Mouse (Mus musculus) heart, embryonic 14.5 days (tissue): Measurements from ENCODE around the gene Paqr8. TPM values are rescaled to one million over a fixed set of nuclear protein-coding genes. Genes with fewer than 3 reads are reported as not detected.

Experiments used
- ATAC-seq: fragments of 200-750 bp; cut with Nextera tagmentation; 2 replicates; pipeline ENCODE4 v1.8.0; 2017; ENCODE audit warnings: low read depth, moderate TSS enrichment; ENCODE audit not compliant: insufficient number of reproducible peaks, insufficient read depth, low FRiP score
- H3K27ac ChIP-seq, 2 experiments: fragments of 200-500 bp in 1 of 2; fragments of 300-500 bp in 1 of 2; sonication (generic) in 1 of 2; replicated peaks in 1 of 2; 2 replicates each; pipeline ENCODE4 v1.5.1; 2012 to 2014; ENCODE audit warnings: low read depth in 2 of 2, low read length in 2 of 2, control low read depth in 1 of 2, mild to moderate bottlenecking in 1 of 2, mixed read lengths in 1 of 2; ENCODE audit not compliant: control insufficient read depth in 1 of 2, insufficient read depth in 1 of 2
- H3K27me3 ChIP-seq: fragments of 300-500 bp; sonication (generic); 2 replicates; pipeline ENCODE4 v1.6.1; 2014; ENCODE audit warnings: mild to moderate bottlenecking, low read length, control low read depth; ENCODE audit not compliant: control insufficient read depth, insufficient read depth
- H3K36me3 ChIP-seq: fragments of 300-500 bp; sonication (generic); 2 replicates; pipeline ENCODE4 v1.6.1; 2014; ENCODE audit warnings: mild to moderate bottlenecking, control low read depth, low read length, mixed read lengths; ENCODE audit not compliant: control insufficient read depth, insufficient read depth
- H3K4me1 ChIP-seq, 2 experiments: fragments of 200-500 bp in 1 of 2; fragments of 300-500 bp in 1 of 2; sonication (generic) in 1 of 2; 2 replicates each; pipeline ENCODE4 v1.6.1; 2012 to 2014; ENCODE audit warnings: low read length in 2 of 2, control low read depth in 1 of 2, mixed read lengths in 1 of 2; ENCODE audit not compliant: control insufficient read depth in 2 of 2, insufficient read depth in 2 of 2
- H3K4me2 ChIP-seq: fragments of 300-500 bp; sonication (generic); 2 replicates; pipeline ENCODE4 v1.6.1; 2014; ENCODE audit warnings: mild to moderate bottlenecking, low read length
- H3K4me3 ChIP-seq, 2 experiments: fragments of 200-500 bp in 1 of 2; fragments of 300-500 bp in 1 of 2; sonication (generic) in 1 of 2; 2 replicates each; pipeline ENCODE4 v1.5.1; 2012 to 2014; ENCODE audit warnings: low read length in 2 of 2, mild to moderate bottlenecking in 2 of 2, control low read depth in 1 of 2, low read depth in 1 of 2, moderate library complexity in 1 of 2; ENCODE audit not compliant: control insufficient read depth in 1 of 2, insufficient read depth in 1 of 2
- H3K9ac ChIP-seq: fragments of 300-500 bp; sonication (generic); 2 replicates; pipeline ENCODE4 v1.6.1; 2014; ENCODE audit warnings: mild to moderate bottlenecking, low read length
- H3K9me3 ChIP-seq: fragments of 300-500 bp; sonication (generic); 2 replicates; pipeline ENCODE4 v1.6.1; 2016; ENCODE audit warnings: low read length, control low read depth; ENCODE audit not compliant: control insufficient read depth
- WGBS: fragments of 180-500 bp; shearing (Covaris S2); extraction: QIAGEN DNeasy Blood & Tissue Kit; methylation state at CpG from one replicate; pipeline ENCODE4 v1.1.7; 2014; 5-methylcytosine and 5-hydroxymethylcytosine counted together
- polyA plus RNA-seq: library from polyadenylated mRNA; unstranded; fragments of >200 nt; fragmentation: Nextera tagmentation; extraction: Ambion mirVana; gene quantifications from 2 replicates; pipeline ENCODE4 v1.2.1, GENCODE M21; 2014

Gene Paqr8
- polyA plus RNA-seq, 1 experiment from 2014 or later = 3.8 TPM

- no peak overlapping the region for H3K9ac ChIP-seq
- no peak overlapping the region for H3K4me3 ChIP-seq
- no peaks in the 10 kb centered on the region for H3K9me3 ChIP-seq
- H3K4me1 ChIP-seq = no peaks in the 10 kb centered on the region
- no peak for ATAC-seq
- no peak overlapping the region for H3K27ac ChIP-seq
- no peak overlapping the region for H3K4me2 ChIP-seq
- H3K36me3 ChIP-seq = no peaks in the 10 kb centered on the region
- H3K27me3 ChIP-seq = no peaks in the 10 kb centered on the region
- WGBS = 53% methylated on average over 2 of the region's 2 CpGs
Measured at GRCm38 (mm10) chr1:20912115-20912514, 21.7 kb downstream of the Paqr8 start.

DNA sequence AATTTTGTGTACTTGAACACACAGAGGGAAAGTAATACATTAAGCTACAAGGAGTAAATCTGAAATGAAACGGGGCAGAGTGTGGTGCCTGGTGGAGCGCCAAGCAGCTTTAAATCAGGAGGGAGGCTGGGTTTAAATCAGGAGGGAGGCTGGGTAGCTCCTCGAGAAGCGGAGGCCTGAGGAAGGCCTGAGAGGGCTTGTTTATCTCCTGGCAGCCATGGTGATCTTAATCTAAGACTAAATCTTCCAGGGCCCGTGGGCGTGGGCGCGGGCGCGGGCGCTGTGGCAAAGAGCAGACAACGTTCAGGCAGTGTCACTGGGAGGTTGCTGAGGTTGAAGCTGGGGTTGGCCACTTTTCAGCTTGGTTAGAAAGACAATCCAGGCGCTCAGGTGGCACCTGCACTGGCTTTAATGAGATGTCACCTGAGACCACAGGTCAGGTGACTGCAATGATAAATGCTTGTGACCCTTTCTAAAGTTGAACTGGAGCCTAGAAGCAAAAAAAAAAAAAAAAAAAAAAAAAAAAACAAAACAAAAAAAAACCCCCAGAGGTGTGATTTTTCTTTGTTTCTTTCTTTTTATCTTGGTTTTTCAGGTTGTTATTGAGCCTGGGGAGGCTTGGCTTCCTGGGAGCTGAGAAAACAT lies 22.2 kb downstream of the Paqr8 start:
- ATAC-seq = no peak
- Histone ChIP-seq H3K4me3 (no peak overlapping the region), H3K36me3 (no peaks in the 10 kb centered on the region), H3K9ac (no peak overlapping the region), H3K27me3 (no peaks in the 10 kb centered on the region), H3K27ac (no peak overlapping the region), H3K9me3 (no peaks in the 10 kb centered on the region), H3K4me1 (no peaks in the 10 kb centered on the region; a peak in 1 of 4 replicates), H3K4me2 (no peak overlapping the region)
- WGBS = 55% methylated on average over 13 of the region's 13 CpGs

DNA sequence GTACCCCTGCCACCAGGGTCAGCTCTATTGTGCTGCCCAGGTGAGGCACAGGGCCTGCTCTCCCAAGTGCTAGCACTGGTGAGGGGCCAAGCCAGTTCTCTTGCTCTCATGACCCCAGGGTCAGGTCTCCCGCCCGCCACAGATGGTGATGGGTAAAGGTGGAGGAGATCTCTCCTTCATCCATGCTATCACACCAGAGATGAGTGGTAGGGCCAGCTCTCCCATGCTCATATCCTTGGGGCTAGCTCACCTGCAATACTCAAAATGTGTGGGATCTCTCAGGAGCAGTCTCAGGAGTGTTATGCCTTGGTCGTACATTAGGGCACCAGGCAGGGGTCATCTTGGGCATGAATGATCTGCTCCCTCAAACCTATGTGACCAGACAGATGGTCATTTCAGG lies 24.4 kb downstream of the Paqr8 start:
- Histone ChIP-seq H3K9me3 (no peaks in the 10 kb centered on the region), H3K27ac (no peak overlapping the region), H3K4me1 (no peaks in the 10 kb centered on the region; a peak in 1 of 4 replicates), H3K4me2 (no peak overlapping the region), H3K36me3 (no peaks in the 10 kb centered on the region), H3K9ac (no peak overlapping the region), H3K4me3 (no peak overlapping the region), H3K27me3 (no peaks in the 10 kb centered on the region)
- ATAC-seq = no peak
- whole genome bisulfite sequencing = 86% methylated on average over 3 of the region's 3 CpGs

GRCm38 (mm10) chr1:20915608-20916007 lies 25.2 kb downstream of the Paqr8 start:
- Histone ChIP-seq H3K9me3 (no peaks in the 10 kb centered on the region), H3K4me1 (no peaks in the 10 kb centered on the region; a peak in 1 of 4 replicates), H3K36me3 (no peaks in the 10 kb centered on the region), H3K27ac (no peak overlapping the region), H3K4me2 (no peak overlapping the region), H3K4me3 (no peak overlapping the region), H3K27me3 (no peaks in the 10 kb centered on the region), H3K9ac (no peak overlapping the region)
- ATAC-seq = no peak
- 78% methylated on average over 5 of the region's 5 CpGs for WGBS

GRCm38 (mm10) chr1:20917496-20918050 lies 27.2 kb downstream of the Paqr8 start:
- 73% methylated on average over 6 of the region's 6 CpGs for WGBS
- no peaks in the 10 kb centered on the region for H3K9me3 ChIP-seq
- no peaks in the 10 kb centered on the region for H3K27me3 ChIP-seq
- H3K4me1 ChIP-seq = no peaks in the 10 kb centered on the region; a peak in 1 of 4 replicates
- H3K27ac ChIP-seq = no peak overlapping the region
- H3K9ac ChIP-seq = no peak overlapping the region
- H3K4me3 ChIP-seq = no peak overlapping the region
- H3K36me3 ChIP-seq = no peaks in the 10 kb centered on the region
- ATAC-seq = no peak
- H3K4me2 ChIP-seq = no peak overlapping the region

GRCm38 (mm10) chr1:20919728-20920127 lies 29.3 kb downstream of the Paqr8 start:
- peaks cover 8 to 10% of the 10 kb centered on the region in 2 experiments for H3K4me1 ChIP-seq
- no peaks in the 10 kb centered on the region for H3K27me3 ChIP-seq
- 82% methylated on average over 2 of the region's 2 CpGs for WGBS
- no peak overlapping the region for H3K9ac ChIP-seq
- no peaks in the 10 kb centered on the region for H3K9me3 ChIP-seq
- no peak for ATAC-seq
- no peak overlapping the region for H3K4me2 ChIP-seq
- no peak overlapping the region for H3K4me3 ChIP-seq
- H3K36me3 ChIP-seq = no peaks in the 10 kb centered on the region
- H3K27ac ChIP-seq = no peak overlapping the region

- WGBS = 88% methylated on average over 10 of the region's 10 CpGs
- Histone ChIP-seq H3K27me3 (no peaks in the 10 kb centered on the region), H3K4me2 (no peak overlapping the region), H3K9ac (no peak overlapping the region), H3K4me1 (peaks cover 8 to 10% of the 10 kb centered on the region in 2 experiments), H3K27ac (no peak overlapping the region), H3K9me3 (no peaks in the 10 kb centered on the region), H3K36me3 (no peaks in the 10 kb centered on the region), H3K4me3 (no peak overlapping the region)
- no peak for ATAC-seq
Measured at GRCm38 (mm10) chr1:20921081-20921528, 30.7 kb downstream of the Paqr8 start.
